9 mouse cellular contexts compared by ENCODE assay signal in genomic region chr3:90615415-90615814, GRCm38 (mm10). TPM values are rescaled to one million over a fixed set of nuclear protein-coding genes. Genes with fewer than 3 reads are reported as not detected.
DNase-seq lines count a peak whose midpoint lies in the region; ATAC-seq and TF ChIP-seq lines count a peak whose summit lies in the region.
"Had no signal": no experiment of that assay in that cellular context is flagged by ENCODE, and none has a peak within 500 bp of the region (broad histone marks: within the 10 kb centered on the region; RNA-seq: fewer than 3 reads in every experiment).

No protein-coding gene starts in this region.

- no peaks in the 10 kb centered on the region for H3K27me3 ChIP-seq in forebrain, embryonic 16.5 days (replicated peaks; ENCODE audit: control insufficient read depth, insufficient read depth, low read length)
- H3K27me3 ChIP-seq in lung, embryonic 14.5 days (ENCODE audit: insufficient read depth, low read length), result no peaks in the 10 kb centered on the region

- H3K4me2 ChIP-seq in forebrain, embryonic 16.5 days (ENCODE audit: low read length), result no peak overlapping the region
- peak overlapping the region; percentile 19; the same call in 1 of the 2 replicates for H3K4me2 ChIP-seq in lung, embryonic 14.5 days
- H3K4me2 ChIP-seq: liver, embryonic 15.5 days had no signal

- no peak overlapping the region for H3K27ac ChIP-seq in ES-E14 (ENCODE audit: insufficient read depth, low read depth, low read length, poor library complexity, severe bottlenecking)
- H3K27ac ChIP-seq in forebrain, embryonic 16.5 days (ENCODE audit: low read length), result no peak overlapping the region
- H3K27ac ChIP-seq in layer of hippocampus, adult 2 months, result no peak overlapping the region
- H3K27ac ChIP-seq in lung, embryonic 14.5 days (ENCODE audit: low read depth), result peak overlapping the region; percentile 46; the same call in 1 of the 2 replicates
- H3K27ac ChIP-seq: liver, embryonic 15.5 days had no signal

- peak; percentile 70 for DNase-seq in ES-E14 (ENCODE audit: low read depth, low spot score)
- DNase-seq in heart, postnatal 25 days (ENCODE audit: low spot score), result peak; percentile 59
- DNase-seq in layer of hippocampus, adult 2 months (ENCODE audit: low spot score in 2 of 2), result peak; percentile 74 to 78
- DNase-seq in lung, embryonic 14.5 days, result peak; percentile 84
- DNase-seq in ovary, postnatal 14 days (ENCODE audit: low spot score), result peak; percentile 69
- peak; percentile 88 for DNase-seq in thymus, postnatal 14 days

- H3K9ac ChIP-seq in ES-E14 (ENCODE audit: insufficient read depth, low read depth, low read length, poor library complexity, severe bottlenecking), result no peak overlapping the region
- H3K9ac ChIP-seq in forebrain, embryonic 16.5 days (replicated peaks; ENCODE audit: low read depth, low read length), result no peak overlapping the region
- H3K9ac ChIP-seq in lung, embryonic 14.5 days, result no peak overlapping the region
- H3K9ac ChIP-seq: liver, embryonic 15.5 days had no signal

- in situ Hi-C loops in ES-E14 (cut with MboI; ENCODE audit: low sequenced_read_pairs in 2 of 2, unreplicated experiment in 2 of 2), result no loop called here

- peaks cover 0 to 15% of the 10 kb centered on the region in 2 experiments; a peak in 1 of 4 replicates for H3K4me1 ChIP-seq in ES-E14 (ENCODE audit: control insufficient read depth in 2 of 2, insufficient read depth in 2 of 2, low read length in 2 of 2, poor library complexity in 1 of 2)
- H3K4me1 ChIP-seq in forebrain, embryonic 16.5 days (replicated peaks; ENCODE audit: control insufficient read depth, insufficient read depth, low read length), result peaks cover 6% of the 10 kb centered on the region
- no peaks in the 10 kb centered on the region; the same call in 1 of the 2 replicates for H3K4me1 ChIP-seq in lung, embryonic 14.5 days (ENCODE audit: insufficient read depth)

- no peaks in the 10 kb centered on the region for H3K36me3 ChIP-seq in ES-E14 (ENCODE audit: control insufficient read depth, insufficient read depth, low read length, poor library complexity, severe bottlenecking)
- H3K36me3 ChIP-seq in forebrain, embryonic 16.5 days (ENCODE audit: control insufficient read depth, insufficient read depth), result no peaks in the 10 kb centered on the region
- no peaks in the 10 kb centered on the region for H3K36me3 ChIP-seq in lung, embryonic 14.5 days (ENCODE audit: insufficient read depth)
- H3K36me3 ChIP-seq: liver, embryonic 15.5 days had no signal

- 13% methylated on average over 7 of the region's 7 CpGs for WGBS in forebrain, embryonic 16.5 days
- 5% methylated on average over 7 of the region's 7 CpGs for WGBS in lung, embryonic 14.5 days

- peak; percentile 78 for TF ChIP-seq CTCF in layer of hippocampus, adult 2 months (conservative IDR thresholded peaks at IDR 0.05)
- TF ChIP-seq CTCF in lung, embryonic 14.5 days (IDR thresholded peaks at IDR 0.05; ENCODE audit: low read depth), result peak; percentile 82

- peak; percentile 62; the same call in 1 of the 2 replicates for ATAC-seq in cerebellum, adult (ENCODE audit: insufficient number of reproducible peaks, low FRiP score, low TSS enrichment)
- peak; percentile 63 for ATAC-seq in forebrain, embryonic 16.5 days
- peak; percentile 56; the same call in 1 of the 2 replicates for ATAC-seq in lung, embryonic 14.5 days (ENCODE audit: insufficient read depth)

- H3K4me3 ChIP-seq in ES-E14 (ENCODE audit: insufficient read depth in 1 of 2, low read depth in 1 of 2, low read length in 2 of 2, poor library complexity in 1 of 2, severe bottlenecking in 1 of 2), result no peak overlapping the region
- no peak overlapping the region for H3K4me3 ChIP-seq in forebrain, embryonic 16.5 days (replicated peaks; ENCODE audit: low read length)
- H3K4me3 ChIP-seq in layer of hippocampus, adult 2 months, result peak overlapping the region; percentile 13; the same call in 1 of the 2 replicates
- H3K4me3 ChIP-seq in lung, embryonic 14.5 days (ENCODE audit: low read depth, low read length), result no peak overlapping the region
- H3K4me3 ChIP-seq: liver, embryonic 15.5 days had no signal

- intact Hi-C loops in heart, postnatal 25 days (cut with DNase I), result loop anchor here (1.0 to 10.0 kb wide), 4 partner anchors 30 to 201 kb away; partner anchors contain the start of gene Snapin

- no peaks in the 10 kb centered on the region for H3K9me3 ChIP-seq in ES-E14 (ENCODE audit: control insufficient read depth, insufficient read depth, low read depth, low read length)
- H3K9me3 ChIP-seq in forebrain, embryonic 16.5 days (ENCODE audit: control insufficient read depth, low read length), result no peaks in the 10 kb centered on the region
- H3K9me3 ChIP-seq in lung, embryonic 14.5 days (ENCODE audit: low read depth, low read length), result no peaks in the 10 kb centered on the region
- H3K9me3 ChIP-seq: liver, embryonic 15.5 days had no signal

TF ChIP-seq in ES-E14, 5 proteins besides CTCF, POLR2A, EP300 and RAD21:
- TF ChIP-seq HCFC1 (IDR thresholded peaks at IDR 0.05; ENCODE audit: borderline replicate concordance, insufficient read depth, low read length) (no peak), MAFK (IDR thresholded peaks at IDR 0.05; ENCODE audit: insufficient read depth, low read depth, low read length) (no peak), ZC3H11A (IDR thresholded peaks at IDR 0.05; ENCODE audit: borderline replicate concordance, low read depth, low read length) (peak; percentile 45; the same call in 1 of the 2 replicates), CHD2 (IDR thresholded peaks at IDR 0.05; ENCODE audit: low read depth, low read length) (no peak), ZNF384 (IDR thresholded peaks at IDR 0.05; ENCODE audit: low read depth, low read length) (no peak)

RNA-seq across cellular contexts. Expression of gene S100a6, which starts 2.7 kb away (rescaled TPM):
- total RNA-seq in ES-E14 (2012; rRNA removed), result 488 and 912 TPM in 2 replicates
- 9.5 and 13.3 TPM in 2 replicates for polyA plus RNA-seq in forebrain, embryonic 16.5 days (2015; fragmentation: Nextera tagmentation; extraction: Ambion mirVana)
- total RNA-seq in heart, postnatal 25 days (2021), result 10 to 100 TPM; 70.8 to 84.4 TPM
- 10 to 100 TPM; 18.4 to 21.8 TPM for total RNA-seq in layer of hippocampus, adult 2 months (2021)
- 84.2 and 100 TPM in 2 replicates for polyA plus RNA-seq in lung, embryonic 14.5 days (2014; fragmentation: Nextera tagmentation; extraction: Ambion mirVana)

RNA-seq across cellular contexts. Expression of gene S100a5, which starts 7.1 kb away (rescaled TPM):
- total RNA-seq in ES-E14 (2012; rRNA removed), result not detected in 2 replicates
- not detected in 2 replicates for polyA plus RNA-seq in forebrain, embryonic 16.5 days (2015; fragmentation: Nextera tagmentation; extraction: Ambion mirVana)
- total RNA-seq in heart, postnatal 25 days (2021), result not detected
- total RNA-seq in layer of hippocampus, adult 2 months (2021), result not detected
- polyA plus RNA-seq in lung, embryonic 14.5 days (2014; fragmentation: Nextera tagmentation; extraction: Ambion mirVana), result not detected in 2 replicates
- polyA plus RNA-seq: liver, embryonic 15.5 days had no signal

RNA-seq across cellular contexts. Expression of gene S100a4, which starts 11.8 kb away (rescaled TPM):
- 2.0 and 6.9 TPM in 2 replicates for total RNA-seq in ES-E14 (2012; rRNA removed)
- 0.65 and 1.3 TPM in 2 replicates for polyA plus RNA-seq in forebrain, embryonic 16.5 days (2015; fragmentation: Nextera tagmentation; extraction: Ambion mirVana)
- 10 to 100 TPM in 1 of 2 experiments, 1 to 10 TPM in 1; 8.0 to 11.2 TPM for total RNA-seq in heart, postnatal 25 days (2021)
- total RNA-seq in layer of hippocampus, adult 2 months (2021), result 1 to 10 TPM; 3.4 to 5.7 TPM
- 3.1 and 3.7 TPM in 2 replicates for polyA plus RNA-seq in lung, embryonic 14.5 days (2014; fragmentation: Nextera tagmentation; extraction: Ambion mirVana)

RNA-seq across cellular contexts. Expression of gene Gm42674, which starts 13.7 kb away (rescaled TPM):
- not detected in 2 replicates for total RNA-seq in ES-E14 (2012; rRNA removed)
- polyA plus RNA-seq in forebrain, embryonic 16.5 days (2015; fragmentation: Nextera tagmentation; extraction: Ambion mirVana), result not detected in 2 replicates
- total RNA-seq in heart, postnatal 25 days (2021), result not detected
- not detected for total RNA-seq in layer of hippocampus, adult 2 months (2021)
- polyA plus RNA-seq in lung, embryonic 14.5 days (2014; fragmentation: Nextera tagmentation; extraction: Ambion mirVana), result not detected in 2 replicates
- polyA plus RNA-seq: liver, embryonic 15.5 days had no signal

RNA-seq across cellular contexts. Expression of gene S100a2, which starts 25.4 kb away (rescaled TPM):
- total RNA-seq in ES-E14 (2012; rRNA removed), result not detected in 2 replicates
- not detected in 2 replicates for polyA plus RNA-seq in forebrain, embryonic 16.5 days (2015; fragmentation: Nextera tagmentation; extraction: Ambion mirVana)
- not detected for total RNA-seq in heart, postnatal 25 days (2021)
- not detected for total RNA-seq in layer of hippocampus, adult 2 months (2021)
- polyA plus RNA-seq in lung, embryonic 14.5 days (2014; fragmentation: Nextera tagmentation; extraction: Ambion mirVana), result not detected in 2 replicates
- polyA plus RNA-seq: liver, embryonic 15.5 days had no signal
